Mouse (Mus musculus) retina, embryonic 14.5 days (tissue): Measurements from ENCODE around the gene Ugcg.
"Not testable (repeated sequence)": the region's sequence is repeated elsewhere in the genome, so short reads cannot be mapped to it uniquely, and the experiment has no call there.

Experiments
- DNase-seq: peaks from one replicate; pipeline ENCODE4 v3.0.0-alpha.2; 2015; ENCODE audit warnings: low spot score

The Ugcg gene

GRCm38 (mm10) chr4:59260871-59261515 lies 71.9 kb downstream of the Ugcg start:
- DNase-seq: no peak

- not testable (repeated sequence) for DNase-seq
These were observed 72.5 kb downstream of the Ugcg start for GRCm38 (mm10) chr4:59261582-59261981.

GRCm38 (mm10) chr4:59262156-59262555 lies 73.1 kb downstream of the Ugcg start:
- no peak for DNase-seq

- no peak for DNase-seq
These were observed 74.4 kb downstream of the Ugcg start for GRCm38 (mm10) chr4:59263418-59263817.

- no peak for DNase-seq
These were observed 75.6 kb downstream of the Ugcg start for GRCm38 (mm10) chr4:59264611-59265095.

- no peak for DNase-seq
These were observed 76.1 kb downstream of the Ugcg start for GRCm38 (mm10) chr4:59265182-59265581.

GRCm38 (mm10) chr4:59265631-59266030 lies 76.6 kb downstream of the Ugcg start:
- DNase-seq: no peak
